Mouse (Mus musculus): ENCODE measurements around the gene Gm11042. TPM values are rescaled to one million over a fixed set of nuclear protein-coding genes. Genes with fewer than 3 reads are reported as not detected.
A peak's percentile ranks its signal among the peaks of the same experiment; 100 is the strongest.

Gene Gm11042
- total RNA-seq (2021) = not detected
- long read RNA-seq, experiment 1 = 0 reads
- long read RNA-seq, experiment 2 = 0 reads

- Histone ChIP-seq H3K4me3 (peak within 1 kb of the TSS; percentile 84), H3K27ac (peak within 1 kb of the TSS; percentile 83)
- intact Hi-C loops (cut with DNase I) = loop anchor here (5.0 kb wide), 1 partner anchor 856 kb away; no protein-coding TSS in a partner anchor
- no peak for DNase-seq
- TF ChIP-seq CTCF (IDR thresholded peaks at IDR 0.05) = no peak
These were observed at the start of gene Gm11042 for GRCm38 (mm10) chr12:74316344-74316973. Gm11042 (minus strand) TSS chr12:74316394.

- Histone ChIP-seq H3K27ac (no peak overlapping the region), H3K4me3 (no peak overlapping the region)
- no peak for TF ChIP-seq CTCF (IDR thresholded peaks at IDR 0.05)
- intact Hi-C loops (cut with DNase I) = no loop called here
- no peak for DNase-seq
These were observed 48.3 kb upstream of the Gm11042 start for GRCm38 (mm10) chr12:74364477-74364876.

GRCm38 (mm10) chr12:74363076-74363475, 46.9 kb upstream of the Gm11042 start:
- Histone ChIP-seq H3K4me3 (no peak overlapping the region), H3K27ac (no peak overlapping the region)
- intact Hi-C loops (cut with DNase I) = no loop called here
- no peak for DNase-seq
- no peak for TF ChIP-seq CTCF (IDR thresholded peaks at IDR 0.05)

- intact Hi-C loops (cut with DNase I) = no loop called here
- DNase-seq = no peak
- Histone ChIP-seq H3K27ac (no peak overlapping the region), H3K4me3 (no peak overlapping the region)
- no peak for TF ChIP-seq CTCF (IDR thresholded peaks at IDR 0.05)
These were observed 46.3 kb upstream of the Gm11042 start for GRCm38 (mm10) chr12:74362453-74362852.

- no peak overlapping the region for H3K27ac ChIP-seq
- no peak for TF ChIP-seq CTCF (IDR thresholded peaks at IDR 0.05)
- intact Hi-C loops (cut with DNase I) = no loop called here
- no peak for DNase-seq
- no peak overlapping the region for H3K4me3 ChIP-seq
These were observed 43.6 kb upstream of the Gm11042 start for GRCm38 (mm10) chr12:74359791-74360190.

GRCm38 (mm10) chr12:74357806-74358205, 41.6 kb upstream of the Gm11042 start:
- no peak for DNase-seq
- no peak for TF ChIP-seq CTCF (IDR thresholded peaks at IDR 0.05)
- no peak overlapping the region for H3K27ac ChIP-seq
- intact Hi-C loops (cut with DNase I) = no loop called here
- H3K4me3 ChIP-seq = no peak overlapping the region

GRCm38 (mm10) chr12:74342720-74343119, 26.5 kb upstream of the Gm11042 start:
- no peak overlapping the region for H3K27ac ChIP-seq
- intact Hi-C loops (cut with DNase I) = no loop called here
- no peak overlapping the region for H3K4me3 ChIP-seq
- TF ChIP-seq CTCF (IDR thresholded peaks at IDR 0.05) = no peak
- no peak for DNase-seq

GRCm38 (mm10) chr12:74340070-74340469, 23.9 kb upstream of the Gm11042 start:
- Histone ChIP-seq H3K4me3 (no peak overlapping the region), H3K27ac (no peak overlapping the region)
- no peak for DNase-seq
- TF ChIP-seq CTCF (IDR thresholded peaks at IDR 0.05) = no peak
- intact Hi-C loops (cut with DNase I) = no loop called here

- intact Hi-C loops (cut with DNase I) = loop anchor here (5.0 kb wide), 1 partner anchor 1059 kb away; no protein-coding TSS in a partner anchor
- Histone ChIP-seq H3K27ac (no peak overlapping the region), H3K4me3 (no peak overlapping the region)
- TF ChIP-seq CTCF (IDR thresholded peaks at IDR 0.05) = no peak
- DNase-seq = no peak
These were observed 17.5 kb upstream of the Gm11042 start for GRCm38 (mm10) chr12:74333706-74334105.

GRCm38 (mm10) chr12:74333016-74333415, 16.8 kb upstream of the Gm11042 start:
- Histone ChIP-seq H3K4me3 (no peak overlapping the region), H3K27ac (no peak overlapping the region)
- peak; percentile 83 for TF ChIP-seq CTCF (IDR thresholded peaks at IDR 0.05)
- intact Hi-C loops (cut with DNase I) = loop anchor here (5.0 kb wide), 1 partner anchor 1059 kb away; no protein-coding TSS in a partner anchor
- DNase-seq = peak; percentile 80

GRCm38 (mm10) chr12:74329759-74330158, 13.6 kb upstream of the Gm11042 start:
- intact Hi-C loops (cut with DNase I) = loop anchor here (5.0 kb wide), 1 partner anchor 1063 kb away; no protein-coding TSS in a partner anchor
- no peak overlapping the region for H3K4me3 ChIP-seq
- no peak for TF ChIP-seq CTCF (IDR thresholded peaks at IDR 0.05)
- DNase-seq = no peak
- no peak overlapping the region for H3K27ac ChIP-seq

- no peak for TF ChIP-seq CTCF (IDR thresholded peaks at IDR 0.05)
- no peak for DNase-seq
- no peak overlapping the region for H3K27ac ChIP-seq
- intact Hi-C loops (cut with DNase I) = no loop called here
- no peak overlapping the region for H3K4me3 ChIP-seq
These were observed 10.4 kb upstream of the Gm11042 start for GRCm38 (mm10) chr12:74326644-74327043.

GRCm38 (mm10) chr12:74321981-74322380, 5.8 kb upstream of the Gm11042 start:
- TF ChIP-seq CTCF (IDR thresholded peaks at IDR 0.05) = no peak
- Histone ChIP-seq H3K4me3 (no peak overlapping the region), H3K27ac (no peak overlapping the region)
- DNase-seq = no peak
- intact Hi-C loops (cut with DNase I) = no loop called here

GRCm38 (mm10) chr12:74320318-74320717, 4.1 kb upstream of the Gm11042 start:
- Histone ChIP-seq H3K27ac (no peak overlapping the region), H3K4me3 (0 out of 2 replicates have a peak overlapping the region, but pooled peaks have one; percentile 5)
- TF ChIP-seq CTCF (IDR thresholded peaks at IDR 0.05) = peak; percentile 96
- intact Hi-C loops (cut with DNase I) = no loop called here
- peak; percentile 65 for DNase-seq

All from gastrocnemius, adult 2 months (tissue).